Mouse (Mus musculus) MEL (cell line): ENCODE measurements around the gene Foxo3.

ENCODE experiments used
- CTCF ChIP-seq, 3 experiments: IDR thresholded peaks in 2 of 3; conservative IDR thresholded peaks in 1 of 3; 2 replicates each; pipeline ENCODE4 v1.5.1; 2011 to 2012; ENCODE audit warnings: low read length in 3 of 3, low read depth in 2 of 3, mild to moderate bottlenecking in 2 of 3, improper control_type of control experiment in 1 of 3, inconsistent platforms in 1 of 3, mixed read lengths in 1 of 3, moderate library complexity in 1 of 3; ENCODE audit not compliant: control insufficient read depth in 1 of 3, insufficient read depth in 1 of 3, poor library complexity in 1 of 3, severe bottlenecking in 1 of 3
- ELF1 ChIP-seq: IDR thresholded peaks from 2 replicates; pipeline ENCODE4 v1.6.1; 2014; ENCODE audit warnings: low read depth, mild to moderate bottlenecking, inconsistent platforms, low read length, improper control_type of control experiment, moderate library complexity
- EP300 ChIP-seq, 2 experiments: IDR thresholded peaks; 2 replicates each; pipeline ENCODE4 v1.6.1; 2011; ENCODE audit warnings: improper control_type of control experiment in 2 of 2, low read length in 2 of 2, low read depth in 1 of 2, mild to moderate bottlenecking in 1 of 2
- GATA1 ChIP-seq: IDR thresholded peaks from 2 replicates; pipeline ENCODE4 v1.6.1; 2011; ENCODE audit warnings: low read depth, low read length, improper control_type of control experiment
- HCFC1 ChIP-seq: IDR thresholded peaks from 2 replicates; pipeline ENCODE4 v1.6.1; 2012; ENCODE audit warnings: low read depth, mild to moderate bottlenecking, inconsistent platforms, low read length, improper control_type of control experiment, moderate library complexity
- POLR2A ChIP-seq, 2 experiments: IDR thresholded peaks; 2 replicates each; pipeline ENCODE4 v1.6.1; 2011 to 2012; ENCODE audit warnings: low read length in 2 of 2, mild to moderate bottlenecking in 2 of 2, control low read depth in 1 of 2, improper control_type of control experiment in 1 of 2, low read depth in 1 of 2, moderate library complexity in 1 of 2; ENCODE audit not compliant: control insufficient read depth in 1 of 2, insufficient read depth in 1 of 2, poor library complexity in 1 of 2
- SIN3A ChIP-seq: IDR thresholded peaks from 2 replicates; pipeline ENCODE4 v1.6.1; 2012; ENCODE audit warnings: low read length, improper control_type of control experiment, inconsistent platforms
- ZNF384 ChIP-seq: IDR thresholded peaks from 2 replicates; pipeline ENCODE4 v1.6.1; 2012; ENCODE audit warnings: low read depth, mild to moderate bottlenecking, inconsistent platforms, low read length, improper control_type of control experiment

GRCm38 (mm10) chr10:42170201-42170600 is 106.4 kb downstream of the Foxo3 start:
- TF ChIP-seq CTCF (IDR thresholded peaks at IDR 0.05 in 2 of 3, conservative IDR thresholded peaks at IDR 0.05 in 1 of 3; ENCODE audit: control insufficient read depth in 1 of 3, insufficient read depth in 1 of 3, low read depth in 2 of 3, low read length in 3 of 3, poor library complexity in 1 of 3, severe bottlenecking in 1 of 3) (no peak), GATA1 (no peak), EP300 (IDR thresholded peaks at IDR 0.05; ENCODE audit: low read depth in 1 of 2, low read length in 2 of 2) (no peak), HCFC1 (no peak), ELF1 (no peak), ZNF384 (no peak), SIN3A (no peak), POLR2A (IDR thresholded peaks at IDR 0.05; ENCODE audit: control insufficient read depth in 1 of 2, insufficient read depth in 1 of 2, low read depth in 1 of 2, low read length in 2 of 2, poor library complexity in 1 of 2) (no peak)
